Mouse (Mus musculus) neutrophil, adult 65 days (primary cell): Measurements from ENCODE around the gene 1700009N14Rik. TPM values are rescaled to one million over a fixed set of nuclear protein-coding genes. Genes with fewer than 3 reads are reported as not detected.

Experiments used
- total RNA-seq: library from RNA; stranded (reverse); gene quantifications from 2 replicates; pipeline ENCODE4 v1.2.4, GENCODE M21; 2023

Gene 1700009N14Rik
- total RNA-seq: not detected in 2 replicates

GRCm38 (mm10) chr4:39450069-39450468 is at the start of gene 1700009N14Rik:
TSS of gene 1700009N14Rik (plus strand) at chr4:39450295.

